Mouse (Mus musculus): ENCODE results near the gene Nxpe4. TPM values are rescaled to one million over a fixed set of nuclear protein-coding genes. Genes with fewer than 3 reads are reported as not detected.

Nxpe4 gene
- polyA plus RNA-seq, 1 experiment from 2014 or later, result 8.3 TPM

GRCm38 (mm10) chr9:48244175-48244574 is 82.4 kb downstream of the Nxpe4 start:
- no peaks in the 10 kb centered on the region for H3K36me3 ChIP-seq (ENCODE audit: control insufficient read depth, insufficient read depth, low read length)
- H3K4me2 ChIP-seq (replicated peaks; ENCODE audit: low read depth, low read length), result no peak overlapping the region
- H3K4me1 ChIP-seq (ENCODE audit: control insufficient read depth, insufficient read depth, low read length), result no peaks in the 10 kb centered on the region
- H3K9ac ChIP-seq (replicated peaks; ENCODE audit: low read depth, low read length), result no peak overlapping the region
- H3K27me3 ChIP-seq (ENCODE audit: control insufficient read depth, insufficient read depth, low read length), result no peaks in the 10 kb centered on the region
- H3K4me3 ChIP-seq (ENCODE audit: low read depth, low read length), result no peak overlapping the region
- no peaks in the 10 kb centered on the region for H3K9me3 ChIP-seq (ENCODE audit: control insufficient read depth, low read depth, low read length)
- no peak for ATAC-seq (ENCODE audit: insufficient number of reproducible peaks, insufficient read depth, low FRiP score, low read depth)
- no peak overlapping the region for H3K27ac ChIP-seq (ENCODE audit: low read length)
- 78% methylated on average over 3 of the region's 3 CpGs for WGBS

DNA sequence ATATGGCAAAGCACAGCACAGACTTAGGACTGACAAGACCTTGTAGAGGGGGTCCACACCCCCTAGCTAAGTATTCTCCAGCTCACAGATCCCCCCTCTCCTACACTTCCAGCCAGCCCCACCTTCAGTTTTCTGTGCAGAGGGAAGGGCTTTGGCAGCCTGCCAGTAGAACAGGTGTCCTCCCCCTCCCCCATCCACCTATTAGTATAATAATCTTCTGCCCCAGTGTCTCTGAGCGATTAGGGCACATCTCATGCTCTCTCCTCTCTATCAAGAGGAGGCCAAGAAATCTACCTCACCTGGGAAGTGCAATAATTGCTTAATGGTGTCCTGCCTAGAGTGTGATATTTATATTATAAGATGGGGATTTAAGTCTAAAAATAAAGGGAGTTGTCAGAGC is 83.7 kb downstream of the Nxpe4 start:
- ATAC-seq (ENCODE audit: insufficient number of reproducible peaks, insufficient read depth, low FRiP score, low read depth), result no peak
- Histone ChIP-seq H3K4me3 (ENCODE audit: low read depth, low read length) (no peak overlapping the region), H3K9ac (replicated peaks; ENCODE audit: low read depth, low read length) (no peak overlapping the region), H3K4me1 (ENCODE audit: control insufficient read depth, insufficient read depth, low read length) (no peaks in the 10 kb centered on the region), H3K27ac (ENCODE audit: low read length) (no peak overlapping the region), H3K4me2 (replicated peaks; ENCODE audit: low read depth, low read length) (no peak overlapping the region), H3K9me3 (ENCODE audit: control insufficient read depth, low read depth, low read length) (no peaks in the 10 kb centered on the region), H3K36me3 (ENCODE audit: control insufficient read depth, insufficient read depth, low read length) (no peaks in the 10 kb centered on the region), H3K27me3 (ENCODE audit: control insufficient read depth, insufficient read depth, low read length) (no peaks in the 10 kb centered on the region)
- WGBS, result 52% methylated on average over 1 of the region's 1 CpGs

- no peaks in the 10 kb centered on the region for H3K4me1 ChIP-seq (ENCODE audit: control insufficient read depth, insufficient read depth, low read length)
- H3K27me3 ChIP-seq (ENCODE audit: control insufficient read depth, insufficient read depth, low read length), result no peaks in the 10 kb centered on the region
- no peak overlapping the region for H3K4me3 ChIP-seq (ENCODE audit: low read depth, low read length)
- WGBS, result 66% methylated on average over 5 of the region's 5 CpGs
- H3K9me3 ChIP-seq (ENCODE audit: control insufficient read depth, low read depth, low read length), result no peaks in the 10 kb centered on the region
- no peak overlapping the region for H3K4me2 ChIP-seq (replicated peaks; ENCODE audit: low read depth, low read length)
- ATAC-seq (ENCODE audit: insufficient number of reproducible peaks, insufficient read depth, low FRiP score, low read depth), result no peak
- H3K9ac ChIP-seq (replicated peaks; ENCODE audit: low read depth, low read length), result no peak overlapping the region
- H3K36me3 ChIP-seq (ENCODE audit: control insufficient read depth, insufficient read depth, low read length), result no peaks in the 10 kb centered on the region
- H3K27ac ChIP-seq (ENCODE audit: low read length), result no peak overlapping the region
These were observed 85.5 kb downstream of the Nxpe4 start for GRCm38 (mm10) chr9:48247276-48247675.

DNA sequence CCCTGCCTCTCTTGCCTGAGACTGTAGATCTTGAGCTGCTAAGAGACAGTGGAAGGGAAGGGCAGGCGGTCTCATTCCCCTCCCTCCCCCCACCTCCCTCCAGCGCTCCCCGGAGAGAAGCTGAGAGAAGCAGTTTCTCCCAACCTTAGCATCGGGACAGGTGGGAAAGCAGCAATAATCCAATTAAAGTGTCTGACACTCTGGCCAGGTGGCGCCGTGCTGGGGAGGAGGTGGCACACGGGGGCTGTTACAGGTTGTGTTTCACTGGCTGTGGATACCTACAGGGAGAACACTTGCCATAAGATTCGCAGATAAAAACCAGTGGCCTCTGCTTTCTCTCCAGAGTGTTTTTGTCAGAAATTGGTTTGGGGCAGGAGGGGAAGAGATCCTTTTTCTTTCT is 90.4 kb downstream of the Nxpe4 start:
- Histone ChIP-seq H3K4me2 (replicated peaks; ENCODE audit: low read depth, low read length) (no peak overlapping the region), H3K36me3 (ENCODE audit: control insufficient read depth, insufficient read depth, low read length) (no peaks in the 10 kb centered on the region), H3K27me3 (ENCODE audit: control insufficient read depth, insufficient read depth, low read length) (no peaks in the 10 kb centered on the region), H3K9me3 (ENCODE audit: control insufficient read depth, low read depth, low read length) (no peaks in the 10 kb centered on the region), H3K27ac (ENCODE audit: low read length) (no peak overlapping the region), H3K4me3 (ENCODE audit: low read depth, low read length) (no peak overlapping the region), H3K9ac (replicated peaks; ENCODE audit: low read depth, low read length) (no peak overlapping the region), H3K4me1 (ENCODE audit: control insufficient read depth, insufficient read depth, low read length) (no peaks in the 10 kb centered on the region)
- no peak for ATAC-seq (ENCODE audit: insufficient number of reproducible peaks, insufficient read depth, low FRiP score, low read depth)
- WGBS, result 4% methylated on average over 8 of the region's 8 CpGs

DNA sequence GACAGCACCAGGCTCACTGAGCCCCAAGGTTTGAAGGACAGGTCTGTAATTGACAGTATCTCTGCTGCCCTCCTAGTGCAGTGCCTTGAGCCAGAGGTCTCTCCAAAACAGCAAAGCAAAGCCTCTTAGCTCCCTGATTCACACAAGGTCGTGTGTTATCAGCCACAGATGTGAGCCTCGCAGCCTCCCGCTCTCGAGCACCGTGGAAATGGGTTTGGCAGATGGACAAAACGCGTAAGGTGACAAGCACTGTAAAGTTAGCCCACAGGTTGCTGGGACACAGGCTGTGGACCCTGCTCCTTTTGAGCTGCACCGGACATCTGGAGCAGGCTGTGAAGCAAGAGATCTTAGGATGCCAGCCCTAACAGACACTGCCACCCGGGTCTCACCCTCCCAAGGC is 95.2 kb downstream of the Nxpe4 start:
- WGBS, result 70% methylated on average over 9 of the region's 9 CpGs
- ATAC-seq (ENCODE audit: insufficient number of reproducible peaks, insufficient read depth, low FRiP score, low read depth), result no peak
- Histone ChIP-seq H3K9me3 (ENCODE audit: control insufficient read depth, low read depth, low read length) (no peaks in the 10 kb centered on the region), H3K36me3 (ENCODE audit: control insufficient read depth, insufficient read depth, low read length) (no peaks in the 10 kb centered on the region), H3K9ac (replicated peaks; ENCODE audit: low read depth, low read length) (no peak overlapping the region), H3K27me3 (ENCODE audit: control insufficient read depth, insufficient read depth, low read length) (no peaks in the 10 kb centered on the region), H3K4me3 (ENCODE audit: low read depth, low read length) (no peak overlapping the region), H3K4me1 (ENCODE audit: control insufficient read depth, insufficient read depth, low read length) (no peaks in the 10 kb centered on the region), H3K27ac (ENCODE audit: low read length) (no peak overlapping the region), H3K4me2 (replicated peaks; ENCODE audit: low read depth, low read length) (no peak overlapping the region)

GRCm38 (mm10) chr9:48257741-48258423 is 96.1 kb downstream of the Nxpe4 start:
- no peak overlapping the region for H3K9ac ChIP-seq (replicated peaks; ENCODE audit: low read depth, low read length)
- ATAC-seq (ENCODE audit: insufficient number of reproducible peaks, insufficient read depth, low FRiP score, low read depth), result no peak
- 40% methylated on average over 12 of the region's 12 CpGs for WGBS

GRCm38 (mm10) chr9:48264616-48265015 is 102.8 kb downstream of the Nxpe4 start:
- Histone ChIP-seq H3K4me1 (ENCODE audit: control insufficient read depth, insufficient read depth, low read length) (no peaks in the 10 kb centered on the region), H3K4me3 (ENCODE audit: low read depth, low read length) (no peak overlapping the region), H3K36me3 (ENCODE audit: control insufficient read depth, insufficient read depth, low read length) (no peaks in the 10 kb centered on the region), H3K9me3 (ENCODE audit: control insufficient read depth, low read depth, low read length) (no peaks in the 10 kb centered on the region), H3K27ac (ENCODE audit: low read length) (no peak overlapping the region), H3K27me3 (ENCODE audit: control insufficient read depth, insufficient read depth, low read length) (no peaks in the 10 kb centered on the region), H3K4me2 (replicated peaks; ENCODE audit: low read depth, low read length) (no peak overlapping the region), H3K9ac (replicated peaks; ENCODE audit: low read depth, low read length) (no peak overlapping the region)
- WGBS, result 89% methylated on average over 6 of the region's 6 CpGs
- ATAC-seq (ENCODE audit: insufficient number of reproducible peaks, insufficient read depth, low FRiP score, low read depth), result no peak

More at GRCm38 (mm10) chr9:48257741-48258423, 96.1 kb downstream of the Nxpe4 start:
- Histone ChIP-seq H3K27me3 (ENCODE audit: control insufficient read depth, insufficient read depth, low read length) (no peaks in the 10 kb centered on the region), H3K4me3 (ENCODE audit: low read depth, low read length) (no peak overlapping the region), H3K4me1 (ENCODE audit: control insufficient read depth, insufficient read depth, low read length) (no peaks in the 10 kb centered on the region), H3K4me2 (replicated peaks; ENCODE audit: low read depth, low read length) (no peak overlapping the region), H3K9me3 (ENCODE audit: control insufficient read depth, low read depth, low read length) (no peaks in the 10 kb centered on the region), H3K27ac (ENCODE audit: low read length) (no peak overlapping the region), H3K36me3 (ENCODE audit: control insufficient read depth, insufficient read depth, low read length) (no peaks in the 10 kb centered on the region)

- H3K36me3 ChIP-seq (ENCODE audit: control insufficient read depth, insufficient read depth, low read length), result no peaks in the 10 kb centered on the region
- no peak overlapping the region for H3K27ac ChIP-seq (ENCODE audit: low read length)
- H3K27me3 ChIP-seq (ENCODE audit: control insufficient read depth, insufficient read depth, low read length), result no peaks in the 10 kb centered on the region
- H3K4me1 ChIP-seq (ENCODE audit: control insufficient read depth, insufficient read depth, low read length), result no peaks in the 10 kb centered on the region
- H3K4me2 ChIP-seq (replicated peaks; ENCODE audit: low read depth, low read length), result no peak overlapping the region
- 85% methylated on average over 4 of the region's 4 CpGs for WGBS
- no peaks in the 10 kb centered on the region for H3K9me3 ChIP-seq (ENCODE audit: control insufficient read depth, low read depth, low read length)
- ATAC-seq (ENCODE audit: insufficient number of reproducible peaks, insufficient read depth, low FRiP score, low read depth), result no peak
- H3K9ac ChIP-seq (replicated peaks; ENCODE audit: low read depth, low read length), result no peak overlapping the region
- H3K4me3 ChIP-seq (ENCODE audit: low read depth, low read length), result no peak overlapping the region
These were observed 103.7 kb downstream of the Nxpe4 start for GRCm38 (mm10) chr9:48265491-48265890.
